Mouse (Mus musculus): ENCODE measurements around the gene Lhpp.

Gene Lhpp

GRCm38 (mm10) chr7:132682901-132683300 is 72.5 kb downstream of the Lhpp start:
- DNase-seq: no peak

DNA sequence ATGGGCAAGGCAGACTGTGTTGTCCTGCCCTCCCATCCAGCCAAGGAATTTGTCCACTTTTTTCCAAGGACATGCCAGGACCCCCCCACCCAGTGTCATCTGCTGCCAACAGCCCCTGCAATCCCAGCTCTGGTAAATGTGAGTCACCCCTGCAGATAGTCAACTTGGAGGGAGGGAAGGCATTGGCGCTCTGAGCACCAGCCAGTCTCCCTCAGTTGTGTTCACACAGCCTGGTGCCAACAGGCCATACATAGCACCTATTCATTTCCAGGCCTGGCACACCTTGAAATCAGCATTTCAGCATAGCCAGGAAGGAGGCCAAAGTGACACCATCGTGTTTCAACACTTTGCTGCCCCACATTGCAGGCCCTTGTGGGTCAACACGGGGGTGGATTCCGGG is 73.5 kb downstream of the Lhpp start:
- DNase-seq: no peak

DNA sequence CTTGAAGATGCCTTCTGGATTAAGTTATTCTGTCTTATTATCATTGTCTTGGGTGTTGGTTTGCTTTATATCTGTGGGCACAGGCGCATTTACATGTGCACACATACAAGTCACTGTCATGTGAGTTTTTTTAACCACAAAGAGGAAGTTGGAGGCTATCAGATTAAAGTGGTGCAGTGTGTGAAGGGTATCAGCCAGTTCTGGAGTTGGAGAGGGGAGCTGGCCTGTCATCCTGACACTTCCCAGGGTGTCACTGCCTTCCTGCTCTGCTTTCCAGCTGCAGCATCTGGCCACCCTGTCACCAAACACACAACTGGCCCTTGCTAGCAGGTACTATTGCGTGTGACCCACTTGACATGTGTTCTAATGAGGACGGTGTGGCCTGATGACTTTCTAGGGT is 76.1 kb downstream of the Lhpp start:
- DNase-seq: no peak

- DNase-seq: peak; percentile 55
Observed at GRCm38 (mm10) chr7:132687897-132688296, 77.5 kb downstream of the Lhpp start.

GRCm38 (mm10) chr7:132688721-132689120 is 78.3 kb downstream of the Lhpp start:
- DNase-seq: no peak

DNA sequence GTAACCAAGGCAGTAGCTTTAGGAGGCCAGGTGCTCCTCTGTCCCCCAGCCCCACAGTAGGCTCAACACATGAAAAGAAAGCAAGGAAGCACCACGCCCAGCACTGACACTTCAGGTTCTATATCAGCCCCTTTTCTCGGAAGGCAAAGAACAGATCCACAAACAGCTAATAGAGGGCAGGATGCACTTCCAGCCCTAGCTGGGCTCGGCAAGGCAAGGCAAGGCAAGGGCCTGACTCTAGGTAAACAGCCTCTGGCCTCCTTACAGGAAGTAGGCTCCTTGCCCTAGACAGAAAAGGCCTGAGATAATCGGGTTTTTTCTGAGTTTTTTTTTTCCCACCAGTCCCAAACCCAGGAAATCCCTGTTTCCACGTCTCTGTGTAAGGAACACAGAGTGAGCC is 79.3 kb downstream of the Lhpp start:
- DNase-seq: no peak

DNA sequence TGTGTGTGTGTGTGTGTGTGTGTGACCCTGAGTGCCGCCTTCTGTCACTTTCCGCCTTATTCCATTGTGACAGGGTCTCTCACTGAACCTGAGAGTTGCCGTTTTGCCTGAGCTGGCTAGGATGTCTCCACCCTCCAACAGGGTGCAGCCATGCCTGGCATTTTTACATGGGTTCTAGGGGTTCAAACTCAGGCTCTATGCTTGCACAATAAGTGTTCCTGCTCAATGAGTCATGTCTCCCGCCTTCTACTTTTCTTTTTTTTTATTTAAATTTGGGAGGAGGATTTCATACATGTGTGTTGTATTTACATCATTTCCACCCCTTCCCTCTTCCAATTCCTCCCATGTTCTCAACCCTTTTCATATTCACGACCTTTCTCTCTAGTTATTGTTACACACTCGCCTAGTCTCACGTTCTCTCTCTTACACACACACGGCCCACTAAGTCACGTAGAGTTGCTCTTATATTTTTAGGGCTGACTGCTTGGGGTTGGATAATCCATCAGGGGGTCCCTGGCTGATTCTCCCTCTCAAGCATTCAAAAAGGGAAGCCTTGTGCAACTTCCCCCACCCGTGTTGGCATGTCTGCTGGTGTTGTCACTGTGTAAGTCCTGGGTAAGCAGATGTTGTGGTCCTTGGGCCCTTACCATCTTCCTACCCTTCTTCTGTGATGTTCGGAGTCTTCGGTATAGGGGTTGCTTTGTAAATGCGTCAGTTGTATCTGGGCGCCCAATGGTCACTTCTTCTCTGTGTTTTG is 80.5 kb downstream of the Lhpp start:
- DNase-seq: no peak

DNA sequence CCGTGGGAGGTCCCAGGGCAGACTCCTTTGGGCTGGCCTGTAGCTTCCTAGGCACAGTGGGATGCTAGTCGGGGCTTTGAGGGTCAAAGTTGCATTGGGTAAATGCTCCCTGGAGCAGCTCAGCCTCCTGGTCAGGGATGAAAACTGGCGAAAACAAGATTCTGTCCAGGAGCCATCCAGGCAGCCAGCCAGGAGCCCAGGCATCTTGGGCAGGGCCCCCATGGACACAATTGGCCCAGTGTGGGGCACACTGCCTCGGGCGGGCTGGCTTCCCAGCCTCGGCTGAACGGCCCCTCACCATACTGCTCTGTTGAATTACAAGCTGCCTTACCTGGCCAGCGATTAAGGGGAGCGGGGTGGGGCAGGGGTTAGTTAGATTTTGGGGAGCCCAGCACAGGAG is 82.3 kb downstream of the Lhpp start:
- DNase-seq: peak; percentile 79

DNA sequence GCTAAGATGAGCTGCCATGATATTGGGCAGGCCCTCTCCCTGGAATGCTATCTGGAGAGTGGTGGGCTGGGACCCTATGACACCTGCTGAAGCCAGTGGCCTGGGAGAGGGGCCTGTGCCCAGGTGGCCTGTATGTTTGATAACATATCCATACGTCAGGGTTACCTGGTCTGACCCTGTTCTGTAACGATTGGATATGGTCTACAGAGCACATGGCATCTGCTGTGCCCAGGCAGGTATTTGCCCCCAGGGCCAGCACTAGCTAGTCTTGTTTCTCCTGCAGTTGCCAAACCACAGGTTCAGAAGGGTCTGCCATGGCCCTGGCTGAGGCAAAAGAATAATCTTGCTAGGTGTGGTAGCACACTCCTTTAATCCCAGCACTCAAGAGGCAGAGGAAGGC is 83.1 kb downstream of the Lhpp start:
- DNase-seq: peak; percentile 73

GRCm38 (mm10) chr7:132697258-132697796 is 86.9 kb downstream of the Lhpp start:
- no peak for DNase-seq

DNA sequence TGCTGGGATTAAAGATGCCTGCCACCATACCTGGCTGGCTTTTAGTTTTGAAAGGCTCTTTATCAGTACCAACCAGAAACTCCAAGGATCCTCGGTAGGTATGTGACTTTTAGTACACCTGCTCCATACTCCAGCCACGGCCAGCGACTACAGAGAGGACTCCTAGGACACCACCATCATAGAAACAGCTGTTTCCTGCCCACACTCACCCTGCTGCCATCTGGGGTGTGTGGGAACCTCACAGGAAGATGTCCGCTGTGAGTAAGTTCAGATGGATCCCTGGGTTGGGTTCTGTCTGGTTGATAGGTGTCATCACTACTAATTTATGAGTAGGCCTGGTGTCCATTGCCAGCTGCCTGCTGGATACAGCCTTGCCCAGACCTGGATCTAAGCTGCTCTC is 88.3 kb downstream of the Lhpp start:
- no peak for DNase-seq

DNA sequence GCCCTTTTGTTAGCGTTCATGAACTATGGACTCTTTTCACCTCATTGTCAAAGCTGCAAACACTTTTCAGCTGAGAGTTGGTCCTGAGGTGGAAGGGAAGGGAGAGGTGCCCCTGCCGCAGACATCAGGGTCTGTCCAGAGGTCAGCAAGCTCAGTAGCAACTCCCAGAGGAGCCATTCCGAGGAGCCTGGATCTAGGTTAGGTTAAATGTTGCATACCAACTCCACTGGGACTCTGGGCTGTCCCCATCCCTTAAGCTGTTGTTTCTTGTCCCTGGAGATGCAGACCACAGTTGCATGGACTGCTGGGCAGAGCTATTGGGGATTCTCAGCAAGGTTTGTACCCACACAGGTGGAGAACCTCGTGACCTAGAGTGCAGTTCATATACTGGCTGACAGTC is 88.7 kb downstream of the Lhpp start:
- DNase-seq: no peak

DNA sequence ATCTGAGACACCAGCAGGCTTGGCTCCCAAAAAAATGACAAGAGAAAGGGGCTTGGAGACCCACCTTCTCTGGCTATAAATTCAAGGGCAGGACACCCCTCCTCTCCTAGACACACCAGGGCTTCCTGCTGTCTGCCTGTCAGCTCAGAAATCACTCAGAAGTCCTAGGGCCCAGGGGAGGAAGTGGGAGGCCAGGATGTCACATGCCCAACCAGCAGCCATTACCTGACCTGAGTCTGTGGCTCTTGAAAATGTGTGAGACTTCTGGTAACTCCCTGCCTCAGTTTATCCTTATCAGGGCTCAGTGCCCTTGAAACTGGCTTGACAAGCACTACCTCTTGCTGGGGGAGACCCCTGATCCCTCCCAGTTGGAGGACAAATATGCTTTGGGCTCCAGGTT is 89.2 kb downstream of the Lhpp start:
- no peak for DNase-seq

- DNase-seq: no peak
Observed at GRCm38 (mm10) chr7:132700107-132700506, 89.7 kb downstream of the Lhpp start.

- DNase-seq: no peak
Observed at GRCm38 (mm10) chr7:132701412-132701811, 91.0 kb downstream of the Lhpp start.

DNA sequence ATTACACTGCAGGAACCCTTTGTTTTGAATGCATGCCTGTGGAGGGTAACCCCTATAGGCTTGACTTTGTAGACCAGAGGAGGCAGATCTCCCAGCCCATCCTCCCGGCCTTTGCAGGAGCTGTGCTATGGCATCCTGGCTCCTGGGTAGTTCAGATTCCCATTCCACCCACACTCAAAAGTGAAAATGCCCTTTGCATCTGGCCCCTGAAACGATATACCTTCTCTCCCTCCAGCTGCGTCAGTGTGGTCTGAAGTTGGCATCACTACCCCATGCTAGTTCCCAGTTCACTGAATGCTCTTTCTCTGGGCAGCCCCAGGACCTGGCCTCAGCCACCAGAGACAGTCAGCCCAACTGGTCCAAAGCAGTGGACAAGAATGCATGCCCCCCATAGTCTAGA is 91.6 kb downstream of the Lhpp start:
- no peak for DNase-seq

- no peak for DNase-seq
Observed at GRCm38 (mm10) chr7:132702492-132703070, 92.1 kb downstream of the Lhpp start.

DNA sequence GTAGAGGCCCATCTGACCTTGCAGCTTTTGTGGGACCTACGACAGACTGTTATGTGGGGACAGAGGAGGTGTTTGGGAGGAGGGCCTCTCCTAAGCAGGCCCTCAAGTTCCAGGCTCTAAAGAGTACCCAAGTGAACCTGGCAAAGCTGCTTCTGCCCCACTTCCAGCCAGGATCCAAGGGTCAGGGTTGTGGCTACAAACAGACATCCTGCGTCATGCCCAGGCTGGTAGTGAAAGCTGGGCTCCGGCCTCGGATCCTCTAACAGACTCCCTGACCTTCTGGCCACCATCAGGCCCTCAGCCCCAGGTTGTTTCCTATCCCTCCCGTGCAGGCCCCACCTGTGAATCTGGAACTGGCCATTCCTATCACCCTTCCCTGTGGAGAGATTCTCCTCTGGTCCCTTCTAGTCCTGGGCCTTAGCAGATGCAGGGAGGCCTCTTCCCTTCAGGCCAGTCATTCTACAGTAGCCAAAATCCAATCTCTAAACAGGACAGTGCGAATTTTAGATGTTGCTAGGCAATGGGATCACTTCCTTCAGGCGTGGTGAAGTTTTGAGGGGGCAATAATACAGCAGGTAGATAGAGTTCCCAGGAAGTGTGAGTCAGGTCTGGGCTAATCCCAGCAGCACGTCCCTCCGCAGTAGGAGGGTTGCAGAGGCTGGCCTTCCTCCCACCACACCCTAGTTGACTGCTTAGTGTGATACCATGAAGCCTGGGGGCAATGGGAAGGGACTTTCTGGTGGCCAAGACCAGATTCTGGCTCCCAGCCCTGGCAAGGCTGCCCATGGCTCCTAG is 93.3 kb downstream of the Lhpp start:
- no peak for DNase-seq

- no peak for DNase-seq
Observed at GRCm38 (mm10) chr7:132704310-132704875, 94.0 kb downstream of the Lhpp start.

DNA sequence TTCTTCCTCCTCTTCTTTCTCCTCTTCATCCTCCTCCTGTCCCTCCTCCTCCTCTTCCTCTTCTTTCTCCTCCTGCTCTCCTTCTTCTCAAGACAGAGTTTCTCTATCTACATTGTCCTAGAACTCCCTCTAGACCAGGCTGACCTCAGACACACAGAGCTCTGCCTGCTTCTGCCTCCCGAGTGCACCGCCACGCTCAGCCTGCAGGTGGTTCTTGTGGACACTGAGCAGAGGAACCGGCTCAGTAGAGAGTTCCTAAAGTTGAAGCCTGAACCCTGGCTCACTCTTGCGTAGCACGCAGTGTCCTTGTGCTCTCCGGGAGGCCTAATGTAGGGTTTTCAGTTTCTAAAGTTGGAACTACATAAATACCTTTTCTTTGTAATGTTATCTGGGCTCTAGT is 94.7 kb downstream of the Lhpp start:
- no peak for DNase-seq

DNA sequence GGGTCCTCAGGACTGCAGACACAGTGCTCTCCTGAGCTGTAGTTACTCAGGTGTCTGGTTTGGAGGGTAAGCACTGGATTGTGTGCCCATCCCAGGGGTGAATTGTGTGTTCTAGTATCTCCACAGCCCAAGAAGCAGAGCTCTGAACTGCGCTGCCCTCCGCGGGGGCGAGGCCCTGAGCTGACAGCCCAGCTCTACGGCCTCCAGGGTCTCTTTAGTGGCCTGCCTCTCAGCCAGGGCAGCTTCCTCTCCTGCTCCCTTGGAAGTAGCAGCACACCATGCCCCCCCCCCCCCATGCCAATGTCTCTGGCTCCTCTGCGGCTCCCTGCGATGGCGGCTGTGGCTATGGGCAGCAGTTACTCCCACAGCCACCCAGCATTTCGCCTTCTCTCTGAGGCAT is 101.1 kb downstream of the Lhpp start:
- DNase-seq: no peak

- peak; percentile 61 for DNase-seq
Observed at GRCm38 (mm10) chr7:132712044-132712708, 101.7 kb downstream of the Lhpp start.

DNA sequence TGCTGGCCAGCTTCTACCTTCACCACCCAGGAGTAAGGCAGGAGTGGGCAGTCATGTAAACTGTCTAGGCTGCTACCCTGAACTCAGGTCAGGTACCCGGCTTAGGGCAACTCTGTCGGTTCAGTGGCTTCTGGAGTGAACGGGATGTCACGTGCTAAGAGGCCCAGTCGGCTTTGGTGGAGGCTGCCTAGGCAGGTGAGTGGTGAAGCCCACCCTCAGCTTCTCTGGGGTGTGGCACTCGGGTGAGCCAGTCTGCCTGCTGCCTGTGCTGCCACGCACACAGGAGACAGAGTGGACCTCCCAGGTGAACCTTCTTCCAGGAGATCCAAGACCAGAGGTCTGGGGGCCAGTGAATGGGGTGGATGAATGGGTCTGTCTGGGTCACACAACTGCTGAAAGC is 102.5 kb downstream of the Lhpp start:
- no peak for DNase-seq
